Mouse (Mus musculus) liver, adult 2 months (tissue): ENCODE data around the gene Fam120a.

Experiments used
- CTCF ChIP-seq: fragments of 200-500 bp; IDR thresholded peaks from 2 replicates; pipeline ENCODE4 v1.5.1; 2011; ENCODE audit warnings: low read depth, low read length, control low read depth
- POLR2A ChIP-seq: fragments of 200-500 bp; IDR thresholded peaks from 2 replicates; pipeline ENCODE4 v1.6.1; 2011; ENCODE audit warnings: low read length, control low read depth; ENCODE audit not compliant: insufficient read depth; ENCODE audit errors: extremely low read depth

- no peak for TF ChIP-seq CTCF
- no peak for TF ChIP-seq POLR2A
Measured at GRCm38 (mm10) chr13:48970566-48970965, 2.7 kb upstream of the Fam120a start.
